Mouse (Mus musculus) c-Kit-negative CD71-positive TER-119-positive erythroid progenitor cells, embryonic 14.5 days (primary cell): ENCODE results near the gene Pde4d.

ENCODE experiments used
- DNase-seq: peaks from one replicate; pipeline ENCODE4 v3.0.0-alpha.2; 2013; ENCODE audit warnings: low read depth, low spot score

The Pde4d gene

DNA sequence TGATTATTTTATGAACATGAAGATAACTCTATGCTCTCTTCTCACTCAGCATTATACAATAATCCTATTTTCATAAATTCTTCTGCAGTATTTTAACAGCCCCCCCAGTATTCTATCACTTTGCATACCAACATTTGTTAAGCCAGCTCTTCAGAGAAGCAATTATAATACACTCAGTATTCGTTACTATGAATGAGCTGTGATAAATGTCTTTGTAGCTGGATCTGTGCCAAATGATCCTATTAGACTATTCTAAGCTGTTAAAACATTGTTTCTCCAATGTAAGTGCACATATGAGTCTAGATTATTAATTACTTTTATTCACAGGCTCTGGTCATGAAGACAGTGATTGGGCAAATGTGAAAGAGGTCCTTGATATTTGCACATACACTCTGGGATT is 575.0 kb downstream of the Pde4d start:
- DNase-seq = no peak

DNA sequence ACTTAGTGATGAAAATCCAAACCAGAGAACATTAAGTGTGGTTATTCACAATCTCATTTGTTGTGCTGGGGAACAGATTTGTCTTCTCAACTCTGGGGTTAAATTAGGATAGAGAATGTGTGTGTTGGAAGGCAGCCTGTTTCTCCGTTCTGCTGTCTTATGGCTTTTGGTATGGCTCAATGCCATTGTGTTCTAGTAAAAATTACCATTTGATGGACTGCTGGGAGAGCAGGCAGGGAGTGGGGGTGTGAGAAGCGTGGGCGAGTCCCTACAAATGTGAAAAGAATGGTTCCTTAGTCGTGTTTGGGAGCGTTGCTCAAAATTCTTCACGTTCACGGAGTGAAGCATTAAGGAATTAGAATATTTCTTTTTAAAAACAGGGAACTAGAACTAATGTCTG is 597.4 kb downstream of the Pde4d start:
- no peak for DNase-seq

DNA sequence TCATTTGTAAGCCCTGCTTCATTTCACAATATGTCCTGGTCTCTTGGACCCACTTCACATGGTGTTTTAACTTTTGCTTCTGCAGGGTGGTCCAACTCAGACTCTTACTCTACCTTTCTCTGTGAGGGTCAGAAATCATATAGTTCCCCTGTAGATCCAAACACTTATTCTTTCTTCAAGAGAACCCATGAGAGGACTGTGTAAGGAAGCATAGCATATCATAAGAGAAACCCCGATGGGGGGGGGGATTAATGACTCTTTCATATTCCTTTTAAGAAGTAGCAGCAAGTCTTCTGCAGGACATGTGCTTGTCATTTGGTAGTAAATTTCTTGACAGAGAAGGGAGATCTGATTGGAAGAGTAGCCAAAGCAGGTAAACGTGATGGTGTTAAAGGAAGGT is 603.1 kb downstream of the Pde4d start:
- DNase-seq = no peak

DNA sequence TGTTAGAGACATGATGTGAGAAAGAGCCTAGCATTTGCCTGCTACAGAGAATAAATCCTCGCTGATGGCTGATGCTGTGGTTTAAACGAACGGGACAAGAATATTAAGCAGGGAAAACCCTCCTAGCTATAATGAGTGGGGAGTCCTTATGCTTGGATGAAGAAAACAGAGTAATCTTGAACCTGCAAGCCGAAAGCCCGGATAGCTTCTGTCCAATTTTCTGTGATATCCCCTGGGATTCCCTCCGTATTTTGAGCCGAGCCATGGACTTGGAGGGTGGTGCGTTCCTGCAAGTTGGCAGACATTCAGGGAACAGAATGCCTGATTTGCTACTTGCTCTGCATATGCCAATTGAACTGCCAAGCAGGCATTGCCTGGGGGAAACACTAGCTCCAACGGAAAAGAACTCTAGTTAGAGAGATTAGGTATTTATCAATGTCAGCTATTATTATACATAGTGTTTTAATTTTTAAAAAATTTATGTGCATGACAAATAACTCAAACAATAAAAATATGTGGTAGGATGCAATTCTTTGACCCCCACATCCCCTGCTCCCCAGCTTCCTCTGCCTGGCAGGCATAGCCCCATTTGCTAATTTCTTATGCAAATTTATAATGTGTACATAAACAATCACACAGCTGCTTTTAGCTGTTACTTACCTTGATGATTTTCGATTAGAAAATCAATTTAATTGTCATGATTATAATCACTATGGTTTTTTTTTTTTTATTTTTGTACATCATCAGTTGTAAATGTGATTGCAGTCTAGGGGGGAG is 603.7 kb downstream of the Pde4d start:
- no peak for DNase-seq

- DNase-seq = no peak
Measured at GRCm38 (mm10) chr13:109058045-109058444, 608.3 kb downstream of the Pde4d start.

GRCm38 (mm10) chr13:109066581-109067159 is 616.9 kb downstream of the Pde4d start:
- no peak for DNase-seq

- DNase-seq = no peak
Measured at GRCm38 (mm10) chr13:109068258-109069219, 618.8 kb downstream of the Pde4d start.

- no peak for DNase-seq
Measured at GRCm38 (mm10) chr13:109073371-109073770, 623.6 kb downstream of the Pde4d start.

- no peak for DNase-seq
Measured at GRCm38 (mm10) chr13:109074078-109074477, 624.3 kb downstream of the Pde4d start.

- no peak for DNase-seq
Measured at GRCm38 (mm10) chr13:109092654-109093053, 642.9 kb downstream of the Pde4d start.

GRCm38 (mm10) chr13:109096654-109097053 is 646.9 kb downstream of the Pde4d start:
- no peak for DNase-seq

DNA sequence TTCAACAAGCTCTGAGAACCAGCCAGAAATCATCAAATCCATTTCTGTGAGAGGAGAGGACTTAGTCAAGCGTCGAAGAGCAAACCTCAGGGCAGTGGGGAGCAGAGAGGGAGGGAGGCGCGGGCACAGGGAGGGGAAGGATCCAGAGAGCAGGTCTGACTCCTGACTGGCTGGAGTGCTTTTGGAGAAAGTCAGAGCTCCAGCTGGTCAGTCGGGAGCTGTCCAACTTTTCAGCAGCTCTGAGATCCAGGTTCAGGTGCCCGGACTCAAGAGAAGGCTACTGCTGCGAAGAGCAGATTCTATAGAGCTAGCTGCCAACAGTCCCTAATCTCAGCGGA is 666.2 kb downstream of the Pde4d start:
- no peak for DNase-seq

DNA sequence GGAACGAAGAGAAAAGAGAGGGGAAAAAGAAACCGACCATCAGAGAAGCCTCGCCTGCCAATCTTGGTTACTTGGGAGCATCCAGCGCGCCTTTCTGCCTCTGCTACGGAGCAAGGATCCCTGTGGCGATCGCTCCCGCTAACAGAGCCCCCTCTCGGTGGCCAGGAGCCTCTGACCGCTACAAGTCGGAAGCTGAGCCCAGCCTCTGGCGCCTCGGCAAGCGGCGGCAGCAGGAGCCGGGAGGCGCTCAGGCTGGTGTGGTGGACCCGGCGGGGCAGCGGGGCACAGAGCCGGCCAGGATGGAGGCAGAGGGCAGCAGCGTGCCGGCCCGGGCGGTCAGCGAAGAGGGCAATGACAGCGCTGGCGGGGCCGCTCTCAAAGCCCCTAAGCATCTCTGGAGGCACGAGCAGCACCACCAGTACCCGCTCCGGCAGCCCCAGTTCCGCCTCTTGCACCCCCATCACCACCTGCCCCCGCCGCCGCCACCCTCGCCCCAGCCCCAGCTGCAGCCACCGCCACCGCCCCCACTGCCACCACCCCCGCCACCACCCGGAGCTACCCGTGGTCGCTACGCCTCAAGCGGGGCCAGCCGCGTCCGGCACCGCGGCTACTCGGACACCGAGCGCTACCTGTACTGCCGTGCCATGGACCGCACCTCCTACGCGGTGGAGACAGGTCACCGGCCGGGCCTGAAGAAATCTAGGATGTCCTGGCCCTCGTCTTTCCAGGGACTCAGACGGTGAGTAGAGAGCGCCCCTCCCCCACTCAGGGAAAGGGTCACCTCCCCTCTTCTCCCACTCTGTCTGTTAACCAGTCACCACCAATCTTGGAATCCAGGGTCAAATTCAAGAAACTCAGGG is 666.8 kb downstream of the Pde4d start:
- no peak for DNase-seq

DNA sequence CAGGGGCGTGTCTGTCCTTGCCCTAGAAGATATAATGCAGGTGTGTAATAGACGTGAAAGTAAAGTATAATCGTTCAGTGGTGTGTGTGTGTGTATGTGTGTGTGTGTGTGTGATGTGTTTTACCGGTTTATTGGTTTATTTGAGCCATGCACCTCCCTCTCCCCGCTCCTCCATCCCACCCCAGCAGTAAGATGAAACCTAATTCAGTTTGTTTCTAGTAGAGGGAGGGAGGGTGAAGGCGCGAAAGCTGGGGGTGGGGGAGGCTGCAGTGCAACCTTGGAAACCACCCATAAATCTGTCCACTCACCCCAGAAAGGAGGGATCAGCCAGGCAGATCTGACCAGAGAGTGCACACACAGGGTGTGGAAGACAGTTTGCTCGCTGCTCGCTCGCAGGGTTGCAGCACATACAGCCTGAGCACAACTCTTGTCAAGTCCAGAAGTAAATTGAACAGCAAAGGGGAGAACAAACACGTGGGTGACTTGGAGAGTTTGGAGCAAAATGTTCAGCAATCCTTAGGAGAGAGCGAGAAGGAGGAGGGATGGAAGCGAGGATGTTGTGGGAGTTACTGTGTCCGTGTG is 667.6 kb downstream of the Pde4d start:
- no peak for DNase-seq

- DNase-seq = no peak
Measured at GRCm38 (mm10) chr13:109118296-109118800, 668.6 kb downstream of the Pde4d start.

GRCm38 (mm10) chr13:109121867-109122266 is 672.1 kb downstream of the Pde4d start:
- DNase-seq = no peak

DNA sequence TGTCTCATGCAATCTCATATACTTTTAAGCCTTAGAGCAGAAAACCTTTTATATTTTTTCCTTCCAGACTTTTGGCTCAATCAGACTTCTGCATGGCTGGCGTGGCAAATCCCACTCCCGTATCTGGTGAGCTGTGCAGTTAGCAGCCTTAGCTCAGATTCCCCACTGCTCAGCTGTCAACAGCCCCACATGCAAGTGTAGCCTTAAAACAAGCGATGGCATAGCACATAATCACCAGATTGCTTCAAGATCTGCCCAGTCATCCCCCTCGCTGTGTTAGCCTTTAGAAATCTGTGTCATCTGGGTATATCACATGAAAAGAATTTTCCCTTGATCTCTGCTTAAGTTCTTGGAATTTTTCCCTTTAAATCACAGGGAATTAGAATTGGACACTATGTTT is 686.7 kb downstream of the Pde4d start:
- no peak for DNase-seq

- no peak for DNase-seq
Measured at GRCm38 (mm10) chr13:109158703-109159102, 709.0 kb downstream of the Pde4d start.

- no peak for DNase-seq
Measured at GRCm38 (mm10) chr13:109168556-109169334, 719.0 kb downstream of the Pde4d start.

DNA sequence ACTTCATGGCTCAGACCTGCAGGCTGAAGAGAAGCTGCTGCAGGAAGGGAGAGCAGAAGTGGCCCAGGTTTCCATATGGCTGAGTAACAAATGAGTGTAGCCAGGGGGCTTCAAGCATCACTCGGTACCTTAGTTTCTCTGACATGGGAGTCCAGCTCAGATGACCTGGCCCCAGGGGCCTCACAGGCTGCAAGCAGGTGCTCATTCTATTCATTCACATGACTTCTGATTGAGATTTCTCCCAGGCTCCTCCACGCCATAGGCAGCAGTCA is 719.5 kb downstream of the Pde4d start:
- DNase-seq = no peak
